Mouse (Mus musculus): ENCODE results near the gene Padi2. TPM values are rescaled to one million over a fixed set of nuclear protein-coding genes. Genes with fewer than 3 reads are reported as not detected.

Padi2 gene
- total and polyA plus RNA-seq, 2 experiments from 2014 or later, result 3.3 to 7.1 TPM

DNA sequence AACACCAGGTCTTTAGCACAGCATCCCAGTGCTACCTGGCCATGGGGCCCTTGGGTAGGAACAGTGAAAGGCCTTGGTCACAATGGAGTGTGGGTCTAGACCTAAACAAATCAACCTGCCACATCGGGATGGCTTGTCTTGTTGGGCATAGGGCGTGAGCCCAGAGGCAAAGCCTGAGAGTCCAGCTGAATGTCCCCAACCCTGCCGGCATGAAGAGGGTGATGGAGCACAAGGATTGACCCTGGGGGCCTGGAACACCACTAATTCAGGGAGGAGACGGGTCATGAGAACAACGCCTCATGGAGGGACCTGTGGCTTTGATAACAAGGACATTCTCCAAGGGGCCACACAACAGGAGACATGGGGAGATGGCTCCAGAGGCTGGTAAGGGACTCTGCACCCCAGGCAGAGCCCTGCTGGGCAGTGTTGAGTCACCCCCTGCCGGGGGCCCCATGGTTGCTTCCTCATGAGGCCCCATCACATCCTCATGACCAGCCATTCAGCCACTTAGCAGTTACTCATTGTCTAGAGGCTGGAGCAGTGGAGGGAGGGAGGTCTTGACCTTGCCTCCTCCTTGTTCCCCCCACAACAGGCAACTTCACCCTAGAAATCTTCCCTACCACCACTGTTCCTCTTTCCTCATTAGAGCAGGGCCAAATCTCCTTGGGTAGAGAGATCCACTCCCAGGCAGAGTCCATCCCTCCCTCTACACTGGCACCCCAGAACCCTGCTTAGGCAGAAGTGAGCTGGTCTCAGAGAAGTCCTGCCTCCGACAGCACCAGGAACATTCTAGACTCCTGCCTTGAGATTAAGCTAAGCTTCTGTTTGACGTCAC, 34.1 kb upstream of the Padi2 start:
- no peak for ATAC-seq (ENCODE audit: low FRiP score)
- Histone ChIP-seq H3K27me3 (ENCODE audit: insufficient read depth, low read length) (peaks cover 6% of the 10 kb centered on the region; the same call in 1 of the 2 replicates), H3K9me3 (ENCODE audit: low read length) (0 out of 2 replicates have a peak, but pooled peaks cover 4% of the 10 kb centered on the region), H3K36me3 (ENCODE audit: insufficient read depth, low read length) (no peaks in the 10 kb centered on the region), H3K4me2 (ENCODE audit: low read depth, low read length, poor library complexity, severe bottlenecking) (no peak overlapping the region), H3K4me1 (ENCODE audit: insufficient read depth, low read length) (no peaks in the 10 kb centered on the region), H3K9ac (replicated peaks; ENCODE audit: low read length, poor library complexity, severe bottlenecking) (no peak overlapping the region), H3K27ac (ENCODE audit: low read depth, low read length) (no peak overlapping the region), H3K4me3 (ENCODE audit: low read depth, low read length) (no peak overlapping the region)
- TF ChIP-seq CTCF (IDR thresholded peaks at IDR 0.05), result no peak
- no peak for DNase-seq (ENCODE audit: low spot score)
- WGBS, result 89% methylated on average over 8 of the region's 8 CpGs

DNA sequence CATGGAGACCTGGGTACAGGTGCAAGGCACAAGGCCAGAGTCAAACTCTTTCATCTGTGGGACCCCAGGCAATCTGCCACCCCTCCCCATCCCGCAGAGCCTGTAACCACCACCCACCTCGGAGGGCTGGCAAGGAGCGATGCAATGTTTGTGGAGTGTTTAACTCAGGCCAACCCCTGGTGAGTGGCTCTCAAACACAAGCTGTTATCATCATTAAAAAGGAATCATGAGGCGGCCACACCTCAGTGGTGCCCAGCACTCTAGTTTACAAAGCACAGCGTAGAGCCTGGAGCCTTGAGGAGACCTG, 33.5 kb upstream of the Padi2 start:
- DNase-seq (ENCODE audit: low spot score) (no peak), ATAC-seq (ENCODE audit: low FRiP score) (no peak)
- TF ChIP-seq CTCF (IDR thresholded peaks at IDR 0.05), result no peak
- Histone ChIP-seq H3K4me3 (ENCODE audit: low read depth, low read length) (no peak overlapping the region), H3K27ac (ENCODE audit: low read depth, low read length) (no peak overlapping the region), H3K36me3 (ENCODE audit: insufficient read depth, low read length) (no peaks in the 10 kb centered on the region), H3K4me2 (ENCODE audit: low read depth, low read length, poor library complexity, severe bottlenecking) (no peak overlapping the region), H3K27me3 (ENCODE audit: insufficient read depth, low read length) (peaks cover 6% of the 10 kb centered on the region; the same call in 1 of the 2 replicates), H3K9me3 (ENCODE audit: low read length) (0 out of 2 replicates have a peak, but pooled peaks cover 4% of the 10 kb centered on the region), H3K9ac (replicated peaks; ENCODE audit: low read length, poor library complexity, severe bottlenecking) (no peak overlapping the region), H3K4me1 (ENCODE audit: insufficient read depth, low read length) (no peaks in the 10 kb centered on the region)
- WGBS, result 85% methylated on average over 5 of the region's 5 CpGs

DNA sequence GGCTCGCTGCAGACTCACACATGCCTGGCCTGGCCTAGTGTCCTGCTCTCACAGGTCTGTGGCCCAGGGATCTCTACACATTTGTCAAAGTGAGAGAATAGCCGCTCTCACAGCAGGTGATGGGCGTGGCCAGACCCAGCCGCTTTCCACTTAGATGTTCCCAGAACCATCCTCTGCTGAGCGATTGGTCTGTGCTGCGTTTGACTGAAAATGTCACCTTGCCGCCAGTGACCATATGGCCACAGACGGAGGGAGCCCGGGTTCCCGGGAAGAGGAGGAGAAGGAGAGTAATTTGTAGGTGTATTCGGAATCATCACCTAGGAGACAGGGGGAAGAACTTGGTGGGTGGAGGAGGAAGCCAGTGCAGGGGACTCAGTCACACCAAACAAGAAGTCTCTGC, 33.1 kb upstream of the Padi2 start:
- no peak for TF ChIP-seq CTCF (IDR thresholded peaks at IDR 0.05)
- H3K9ac ChIP-seq (replicated peaks; ENCODE audit: low read length, poor library complexity, severe bottlenecking), result no peak overlapping the region
- H3K4me3 ChIP-seq (ENCODE audit: low read depth, low read length), result no peak overlapping the region
- no peak overlapping the region for H3K4me2 ChIP-seq (ENCODE audit: low read depth, low read length, poor library complexity, severe bottlenecking)
- no peak for ATAC-seq (ENCODE audit: low FRiP score)
- WGBS, result 77% methylated on average over 11 of the region's 11 CpGs
- no peaks in the 10 kb centered on the region for H3K36me3 ChIP-seq (ENCODE audit: insufficient read depth, low read length)
- 0 out of 2 replicates have a peak, but pooled peaks cover 4% of the 10 kb centered on the region for H3K9me3 ChIP-seq (ENCODE audit: low read length)
- peaks cover 6% of the 10 kb centered on the region; the same call in 1 of the 2 replicates for H3K27me3 ChIP-seq (ENCODE audit: insufficient read depth, low read length)
- H3K27ac ChIP-seq (ENCODE audit: low read depth, low read length), result no peak overlapping the region
- H3K4me1 ChIP-seq (ENCODE audit: insufficient read depth, low read length), result no peaks in the 10 kb centered on the region
- DNase-seq (ENCODE audit: low spot score), result no peak

DNA sequence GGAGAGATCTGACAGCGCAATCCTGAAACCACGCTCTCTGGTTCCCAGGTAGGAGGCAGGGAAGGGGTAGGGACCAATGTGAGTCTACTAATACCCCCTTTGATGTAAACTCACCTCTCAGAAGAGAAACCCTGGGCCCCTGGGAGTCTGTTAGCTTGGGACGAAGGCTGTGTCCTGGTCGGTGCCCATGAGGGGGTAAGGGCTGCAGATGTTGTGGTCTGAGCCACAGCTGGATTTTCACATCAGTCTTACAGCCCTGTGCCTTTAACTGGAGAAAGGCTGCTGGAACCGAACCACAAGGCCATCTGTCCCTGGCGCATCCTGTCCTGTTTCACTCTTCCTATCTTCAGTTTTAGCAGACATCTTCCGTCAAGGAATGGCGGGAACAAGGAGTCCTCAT, 30.0 kb upstream of the Padi2 start:
- WGBS, result 94% methylated on average over 8 of the region's 8 CpGs
- H3K9ac ChIP-seq (replicated peaks; ENCODE audit: low read length, poor library complexity, severe bottlenecking), result no peak overlapping the region
- no peak overlapping the region for H3K4me2 ChIP-seq (ENCODE audit: low read depth, low read length, poor library complexity, severe bottlenecking)
- H3K4me3 ChIP-seq (ENCODE audit: low read depth, low read length), result no peak overlapping the region
- no peaks in the 10 kb centered on the region for H3K4me1 ChIP-seq (ENCODE audit: insufficient read depth, low read length)
- no peak for TF ChIP-seq CTCF (IDR thresholded peaks at IDR 0.05)
- H3K9me3 ChIP-seq (ENCODE audit: low read length), result 0 out of 2 replicates have a peak, but pooled peaks cover 4% of the 10 kb centered on the region
- no peak overlapping the region for H3K27ac ChIP-seq (ENCODE audit: low read depth, low read length)
- H3K27me3 ChIP-seq (ENCODE audit: insufficient read depth, low read length), result no peaks in the 10 kb centered on the region
- no peak for ATAC-seq (ENCODE audit: low FRiP score)
- no peaks in the 10 kb centered on the region for H3K36me3 ChIP-seq (ENCODE audit: insufficient read depth, low read length)
- no peak for DNase-seq (ENCODE audit: low spot score)

DNA sequence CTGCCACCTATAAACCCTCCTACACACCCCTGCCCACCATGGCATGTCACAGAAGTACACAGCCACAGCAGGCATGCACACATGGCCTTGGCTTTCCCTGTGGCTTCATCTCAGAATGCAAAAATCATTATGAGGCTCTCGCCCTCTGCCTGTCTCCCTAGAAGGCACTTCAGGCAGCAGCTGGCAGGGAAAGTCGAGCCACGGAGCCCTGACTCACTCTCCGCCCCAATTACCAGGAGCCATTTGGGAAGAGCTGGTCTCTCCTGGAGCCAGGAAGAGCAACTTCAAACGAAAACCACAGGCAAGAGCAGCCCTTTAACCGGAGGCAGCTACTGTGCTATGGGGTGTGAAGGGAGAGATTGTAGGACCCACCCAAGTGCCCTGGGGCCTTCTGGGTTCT, 29.5 kb upstream of the Padi2 start:
- no peak overlapping the region for H3K4me2 ChIP-seq (ENCODE audit: low read depth, low read length, poor library complexity, severe bottlenecking)
- DNase-seq (ENCODE audit: low spot score), result no peak
- no peak overlapping the region for H3K27ac ChIP-seq (ENCODE audit: low read depth, low read length)
- H3K9me3 ChIP-seq (ENCODE audit: low read length), result 0 out of 2 replicates have a peak, but pooled peaks cover 4% of the 10 kb centered on the region
- no peaks in the 10 kb centered on the region for H3K36me3 ChIP-seq (ENCODE audit: insufficient read depth, low read length)
- no peak for TF ChIP-seq CTCF (IDR thresholded peaks at IDR 0.05)
- no peak for ATAC-seq (ENCODE audit: low FRiP score)
- H3K4me3 ChIP-seq (ENCODE audit: low read depth, low read length), result no peak overlapping the region
- H3K4me1 ChIP-seq (ENCODE audit: insufficient read depth, low read length), result no peaks in the 10 kb centered on the region
- H3K9ac ChIP-seq (replicated peaks; ENCODE audit: low read length, poor library complexity, severe bottlenecking), result no peak overlapping the region
- 76% methylated on average over 6 of the region's 6 CpGs for WGBS
- no peaks in the 10 kb centered on the region for H3K27me3 ChIP-seq (ENCODE audit: insufficient read depth, low read length)

DNA sequence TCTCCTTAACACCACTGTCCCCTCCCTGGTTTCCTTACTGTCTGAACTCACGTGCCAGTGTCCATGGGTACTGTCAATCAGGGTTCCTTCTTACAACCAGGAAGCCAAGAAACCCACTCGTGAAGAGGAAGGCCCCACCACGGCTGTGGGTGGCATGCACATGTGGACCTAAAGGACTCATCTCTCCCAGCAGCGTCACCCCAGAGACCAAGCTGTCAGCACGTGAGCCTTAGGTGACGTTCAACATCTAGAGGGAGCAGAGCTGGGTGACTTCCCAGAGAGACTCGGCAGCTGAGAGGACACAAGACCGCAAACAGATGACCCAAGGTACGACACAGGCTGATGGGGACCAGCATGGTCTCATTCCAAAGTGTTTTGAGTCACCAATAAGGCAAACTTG, 28.7 kb upstream of the Padi2 start:
- Histone ChIP-seq H3K9me3 (ENCODE audit: low read length) (0 out of 2 replicates have a peak, but pooled peaks cover 4% of the 10 kb centered on the region), H3K4me3 (ENCODE audit: low read depth, low read length) (no peak overlapping the region), H3K4me1 (ENCODE audit: insufficient read depth, low read length) (no peaks in the 10 kb centered on the region), H3K4me2 (ENCODE audit: low read depth, low read length, poor library complexity, severe bottlenecking) (no peak overlapping the region), H3K27me3 (ENCODE audit: insufficient read depth, low read length) (no peaks in the 10 kb centered on the region), H3K36me3 (ENCODE audit: insufficient read depth, low read length) (no peaks in the 10 kb centered on the region), H3K9ac (replicated peaks; ENCODE audit: low read length, poor library complexity, severe bottlenecking) (no peak overlapping the region), H3K27ac (ENCODE audit: low read depth, low read length) (no peak overlapping the region)
- DNase-seq (ENCODE audit: low spot score) (no peak), ATAC-seq (ENCODE audit: low FRiP score) (no peak)
- TF ChIP-seq CTCF (IDR thresholded peaks at IDR 0.05), result no peak
- WGBS, result 67% methylated on average over 9 of the region's 9 CpGs

Data from midbrain, postnatal 0 days (tissue).